Mouse (Mus musculus) cerebellum, adult 8-10 months (tissue): ENCODE measurements at regions not wholly inside any gene's neighbourhood (a gene's known extent, or its start where the extent isn't known, plus 50 kb on each side); places are given as distances from the start of the nearest gene placed in this dataset.

ENCODE experiments used
- DNase-seq: peaks from one replicate; pipeline ENCODE4 v3.0.0; 2022

- peak; percentile 45 for DNase-seq
These were observed 439.9 kb downstream of the Prdm2 start for GRCm38 (mm10) chr4:142772751-142773455.

- DNase-seq, result no peak
These were observed 441.2 kb downstream of the Prdm2 start for GRCm38 (mm10) chr4:142771520-142772150.

GRCm38 (mm10) chr4:142770177-142770576, 442.6 kb downstream of the Prdm2 start:
- no peak for DNase-seq

- DNase-seq, result no peak
These were observed 445.1 kb downstream of the Prdm2 start for GRCm38 (mm10) chr4:142767665-142768064.

- no peak for DNase-seq
These were observed 451.2 kb downstream of the Prdm2 start for GRCm38 (mm10) chr4:142761577-142761976.

GRCm38 (mm10) chr4:142758102-142758501, 454.7 kb downstream of the Prdm2 start:
- DNase-seq, result no peak

GRCm38 (mm10) chr4:142756332-142756731, 456.5 kb downstream of the Prdm2 start:
- DNase-seq, result no peak

GRCm38 (mm10) chr4:142749918-142750317, 462.9 kb downstream of the Prdm2 start:
- DNase-seq, result no peak

- no peak for DNase-seq
These were observed 484.3 kb upstream of the Kazn start for GRCm38 (mm10) chr4:142723554-142723907.

GRCm38 (mm10) chr4:142722845-142723553, 483.8 kb upstream of the Kazn start:
- no peak for DNase-seq

GRCm38 (mm10) chr4:142701606-142702005, 462.4 kb upstream of the Kazn start:
- no peak for DNase-seq

GRCm38 (mm10) chr4:142694926-142695325, 455.7 kb upstream of the Kazn start:
- no peak for DNase-seq

GRCm38 (mm10) chr4:142688241-142688640, 449.0 kb upstream of the Kazn start:
- DNase-seq, result no peak

GRCm38 (mm10) chr4:142677426-142677825, 438.2 kb upstream of the Kazn start:
- DNase-seq, result no peak

GRCm38 (mm10) chr4:142674641-142675465, 435.7 kb upstream of the Kazn start:
- peak; percentile 47 for DNase-seq

GRCm38 (mm10) chr4:142671872-142672458, 432.8 kb upstream of the Kazn start:
- DNase-seq, result no peak

- no peak for DNase-seq
These were observed 425.6 kb upstream of the Kazn start for GRCm38 (mm10) chr4:142664781-142665180.

GRCm38 (mm10) chr4:142658156-142658555, 419.0 kb upstream of the Kazn start:
- no peak for DNase-seq

- DNase-seq, result no peak
These were observed 401.9 kb upstream of the Kazn start for GRCm38 (mm10) chr4:142641069-142641468.

GRCm38 (mm10) chr4:142639340-142639733, 400.1 kb upstream of the Kazn start:
- no peak for DNase-seq

GRCm38 (mm10) chr4:142638733-142639339, 399.6 kb upstream of the Kazn start:
- no peak for DNase-seq

- no peak for DNase-seq
These were observed 398.9 kb upstream of the Kazn start for GRCm38 (mm10) chr4:142638057-142638456.
